Mouse (Mus musculus) heart, embryonic 14.5 days (tissue): Measurements from ENCODE around the gene March10. TPM values are rescaled to one million over a fixed set of nuclear protein-coding genes. Genes with fewer than 3 reads are reported as not detected.

Source experiments
- ATAC-seq: fragments of 200-750 bp; cut with Nextera tagmentation; 2 replicates; pipeline ENCODE4 v1.8.0; 2017; ENCODE audit warnings: low read depth, moderate TSS enrichment; ENCODE audit not compliant: insufficient number of reproducible peaks, insufficient read depth, low FRiP score
- H3K27ac ChIP-seq, 2 experiments: fragments of 200-500 bp in 1 of 2; fragments of 300-500 bp in 1 of 2; sonication (generic) in 1 of 2; replicated peaks in 1 of 2; 2 replicates each; pipeline ENCODE4 v1.5.1; 2012 to 2014; ENCODE audit warnings: low read depth in 2 of 2, low read length in 2 of 2, control low read depth in 1 of 2, mild to moderate bottlenecking in 1 of 2, mixed read lengths in 1 of 2; ENCODE audit not compliant: control insufficient read depth in 1 of 2, insufficient read depth in 1 of 2
- H3K27me3 ChIP-seq: fragments of 300-500 bp; sonication (generic); 2 replicates; pipeline ENCODE4 v1.6.1; 2014; ENCODE audit warnings: mild to moderate bottlenecking, low read length, control low read depth; ENCODE audit not compliant: control insufficient read depth, insufficient read depth
- H3K36me3 ChIP-seq: fragments of 300-500 bp; sonication (generic); 2 replicates; pipeline ENCODE4 v1.6.1; 2014; ENCODE audit warnings: mild to moderate bottlenecking, control low read depth, low read length, mixed read lengths; ENCODE audit not compliant: control insufficient read depth, insufficient read depth
- H3K4me1 ChIP-seq, 2 experiments: fragments of 200-500 bp in 1 of 2; fragments of 300-500 bp in 1 of 2; sonication (generic) in 1 of 2; 2 replicates each; pipeline ENCODE4 v1.6.1; 2012 to 2014; ENCODE audit warnings: low read length in 2 of 2, control low read depth in 1 of 2, mixed read lengths in 1 of 2; ENCODE audit not compliant: control insufficient read depth in 2 of 2, insufficient read depth in 2 of 2
- H3K4me2 ChIP-seq: fragments of 300-500 bp; sonication (generic); 2 replicates; pipeline ENCODE4 v1.6.1; 2014; ENCODE audit warnings: mild to moderate bottlenecking, low read length
- H3K4me3 ChIP-seq, 2 experiments: fragments of 200-500 bp in 1 of 2; fragments of 300-500 bp in 1 of 2; sonication (generic) in 1 of 2; 2 replicates each; pipeline ENCODE4 v1.5.1; 2012 to 2014; ENCODE audit warnings: low read length in 2 of 2, mild to moderate bottlenecking in 2 of 2, control low read depth in 1 of 2, low read depth in 1 of 2, moderate library complexity in 1 of 2; ENCODE audit not compliant: control insufficient read depth in 1 of 2, insufficient read depth in 1 of 2
- H3K9ac ChIP-seq: fragments of 300-500 bp; sonication (generic); 2 replicates; pipeline ENCODE4 v1.6.1; 2014; ENCODE audit warnings: mild to moderate bottlenecking, low read length
- H3K9me3 ChIP-seq: fragments of 300-500 bp; sonication (generic); 2 replicates; pipeline ENCODE4 v1.6.1; 2016; ENCODE audit warnings: low read length, control low read depth; ENCODE audit not compliant: control insufficient read depth
- WGBS: fragments of 180-500 bp; shearing (Covaris S2); extraction: QIAGEN DNeasy Blood & Tissue Kit; methylation state at CpG from one replicate; pipeline ENCODE4 v1.1.7; 2014; 5-methylcytosine and 5-hydroxymethylcytosine counted together
- polyA plus RNA-seq: library from polyadenylated mRNA; unstranded; fragments of >200 nt; fragmentation: Nextera tagmentation; extraction: Ambion mirVana; gene quantifications from 2 replicates; pipeline ENCODE4 v1.2.1, GENCODE M21; 2014

Gene March10
- polyA plus RNA-seq, 1 experiment from 2014 or later = 0.28 TPM

GRCm38 (mm10) chr11:105365611-105366010 is 90.9 kb downstream of the March10 start:
- Histone ChIP-seq H3K36me3 (no peaks in the 10 kb centered on the region), H3K4me2 (peak overlapping the region; percentile 88), H3K27ac (peak overlapping the region in 1 of 2 experiments; percentile 70; a peak in 1 of 4 replicates), H3K9me3 (no peaks in the 10 kb centered on the region), H3K4me1 (peaks cover 36 to 45% of the 10 kb centered on the region in 2 experiments), H3K9ac (no peak overlapping the region), H3K27me3 (no peaks in the 10 kb centered on the region), H3K4me3 (no peak overlapping the region)
- ATAC-seq = no peak
- 73% methylated on average over 3 of the region's 3 CpGs for WGBS

GRCm38 (mm10) chr11:105364386-105365065 is 92.0 kb downstream of the March10 start:
- Histone ChIP-seq H3K4me3 (peak overlapping the region; percentile 62 to 65), H3K27ac (peak overlapping the region; percentile 61 to 70), H3K9ac (peak overlapping the region; percentile 80), H3K36me3 (no peaks in the 10 kb centered on the region), H3K4me2 (peak overlapping the region; percentile 88), H3K27me3 (no peaks in the 10 kb centered on the region), H3K4me1 (peaks cover 36 to 45% of the 10 kb centered on the region in 2 experiments), H3K9me3 (no peaks in the 10 kb centered on the region)
- 6% methylated on average over 12 of the region's 12 CpGs for WGBS
- ATAC-seq = no peak

- no peaks in the 10 kb centered on the region for H3K27me3 ChIP-seq
- H3K4me2 ChIP-seq = peak overlapping the region; percentile 88
- peaks cover 36 to 45% of the 10 kb centered on the region in 2 experiments for H3K4me1 ChIP-seq
- peak overlapping the region; percentile 62 to 65 for H3K4me3 ChIP-seq
- peak overlapping the region; percentile 80 for H3K9ac ChIP-seq
- ATAC-seq = no peak
- peak overlapping the region; percentile 61 to 70 for H3K27ac ChIP-seq
- H3K9me3 ChIP-seq = no peaks in the 10 kb centered on the region
- H3K36me3 ChIP-seq = no peaks in the 10 kb centered on the region
- 26% methylated on average over 12 of the region's 12 CpGs for WGBS
Measured at GRCm38 (mm10) chr11:105363598-105364385, 92.7 kb downstream of the March10 start.

- Histone ChIP-seq H3K9me3 (no peaks in the 10 kb centered on the region), H3K4me2 (peak overlapping the region; percentile 88), H3K27me3 (no peaks in the 10 kb centered on the region), H3K27ac (peak overlapping the region; percentile 19 to 70; a peak in 3 of 4 replicates), H3K36me3 (no peaks in the 10 kb centered on the region), H3K9ac (peak overlapping the region; percentile 80), H3K4me1 (peaks cover 36 to 45% of the 10 kb centered on the region in 2 experiments), H3K4me3 (peak overlapping the region; percentile 62 to 65)
- ATAC-seq = peak; percentile 68; the same call in 1 of the 2 replicates
- WGBS = under 1% methylated on average over 40 of the region's 40 CpGs
Measured at GRCm38 (mm10) chr11:105362946-105363597, 93.5 kb downstream of the March10 start.

GRCm38 (mm10) chr11:105362041-105362765 is 94.3 kb downstream of the March10 start:
- Histone ChIP-seq H3K4me2 (peak overlapping the region; percentile 88; the same call in 1 of the 2 replicates), H3K4me1 (peaks cover 36 to 45% of the 10 kb centered on the region in 2 experiments), H3K27me3 (no peaks in the 10 kb centered on the region), H3K4me3 (no peak overlapping the region), H3K36me3 (no peaks in the 10 kb centered on the region), H3K27ac (peak overlapping the region in 1 of 2 experiments; percentile 70; a peak in 1 of 4 replicates), H3K9ac (no peak overlapping the region), H3K9me3 (no peaks in the 10 kb centered on the region)
- 63% methylated on average over 4 of the region's 4 CpGs for WGBS
- ATAC-seq = peak; percentile 37; the same call in 1 of the 2 replicates

GRCm38 (mm10) chr11:105356301-105356700 is 100.2 kb downstream of the March10 start:
- Histone ChIP-seq H3K27ac (peak overlapping the region; percentile 35 to 51; a peak in 2 of 4 replicates), H3K4me1 (peaks cover 20 to 26% of the 10 kb centered on the region in 2 experiments), H3K9ac (no peak overlapping the region), H3K36me3 (no peaks in the 10 kb centered on the region), H3K9me3 (no peaks in the 10 kb centered on the region), H3K4me3 (no peak overlapping the region), H3K4me2 (no peak overlapping the region), H3K27me3 (no peaks in the 10 kb centered on the region)
- no peak for ATAC-seq
- 37% methylated on average over 7 of the region's 7 CpGs for WGBS

- Histone ChIP-seq H3K27ac (0 out of 4 replicates have a peak overlapping the region, but pooled peaks of 1 of the 2 experiments have one; percentile 72), H3K27me3 (no peaks in the 10 kb centered on the region), H3K9me3 (no peaks in the 10 kb centered on the region), H3K4me3 (no peak overlapping the region), H3K4me1 (peaks cover 20 to 26% of the 10 kb centered on the region in 2 experiments), H3K9ac (no peak overlapping the region), H3K36me3 (peaks cover 10% of the 10 kb centered on the region), H3K4me2 (no peak overlapping the region)
- 89% methylated on average over 4 of the region's 4 CpGs for WGBS
- ATAC-seq = no peak
Measured at GRCm38 (mm10) chr11:105353891-105354280, 102.6 kb downstream of the March10 start.
